Mouse (Mus musculus): Measurements from ENCODE around the gene Ache. TPM values are rescaled to one million over a fixed set of nuclear protein-coding genes. Genes with fewer than 3 reads are reported as not detected.

The Ache gene
- polyA plus RNA-seq, 1 experiment = 5.1 TPM

GRCm38 (mm10) chr5:137337190-137337589 lies 49.9 kb downstream of the Ache start:
- TF ChIP-seq CTCF (IDR thresholded peaks at IDR 0.05; ENCODE audit: extremely low read depth, insufficient read length, insufficient replicate concordance, low read depth, low read length) (no peak; the same call in 1 of the 2 replicates), POLR2A (IDR thresholded peaks at IDR 0.05; ENCODE audit: low read depth, low read length) (no peak)
- Histone ChIP-seq H3K27ac (ENCODE audit: insufficient read depth, low read depth, low read length) (peak overlapping the region; percentile 68), H3K4me1 (ENCODE audit: control insufficient read depth, insufficient read depth, insufficient read length, low read length) (peaks cover 18% of the 10 kb centered on the region), H3K4me3 (ENCODE audit: low read depth, low read length) (no peak overlapping the region), H3K27me3 (ENCODE audit: control insufficient read depth, insufficient read depth, low read length) (no peaks in the 10 kb centered on the region), H3K36me3 (ENCODE audit: control insufficient read depth, insufficient read depth, low read length) (no peaks in the 10 kb centered on the region)
- 20% methylated on average over 8 of the region's 8 CpGs for WGBS

GRCm38 (mm10) chr5:137338256-137338655 lies 50.9 kb downstream of the Ache start:
- WGBS = under 1% methylated on average over 19 of the region's 19 CpGs
- Histone ChIP-seq H3K27ac (ENCODE audit: insufficient read depth, low read depth, low read length) (peak overlapping the region; percentile 67), H3K27me3 (ENCODE audit: control insufficient read depth, insufficient read depth, low read length) (no peaks in the 10 kb centered on the region), H3K4me1 (ENCODE audit: control insufficient read depth, insufficient read depth, insufficient read length, low read length) (peaks cover 21% of the 10 kb centered on the region), H3K4me3 (ENCODE audit: low read depth, low read length) (peak overlapping the region; percentile 65), H3K36me3 (ENCODE audit: control insufficient read depth, insufficient read depth, low read length) (no peaks in the 10 kb centered on the region)
- 0 out of 2 replicates have a peak, but pooled peaks have one; percentile 5 for TF ChIP-seq CTCF (IDR thresholded peaks at IDR 0.05; ENCODE audit: extremely low read depth, insufficient read length, insufficient replicate concordance, low read depth, low read length)
- TF ChIP-seq POLR2A (IDR thresholded peaks at IDR 0.05; ENCODE audit: low read depth, low read length) = peak; percentile 55; the same call in 1 of the 2 replicates

DNA sequence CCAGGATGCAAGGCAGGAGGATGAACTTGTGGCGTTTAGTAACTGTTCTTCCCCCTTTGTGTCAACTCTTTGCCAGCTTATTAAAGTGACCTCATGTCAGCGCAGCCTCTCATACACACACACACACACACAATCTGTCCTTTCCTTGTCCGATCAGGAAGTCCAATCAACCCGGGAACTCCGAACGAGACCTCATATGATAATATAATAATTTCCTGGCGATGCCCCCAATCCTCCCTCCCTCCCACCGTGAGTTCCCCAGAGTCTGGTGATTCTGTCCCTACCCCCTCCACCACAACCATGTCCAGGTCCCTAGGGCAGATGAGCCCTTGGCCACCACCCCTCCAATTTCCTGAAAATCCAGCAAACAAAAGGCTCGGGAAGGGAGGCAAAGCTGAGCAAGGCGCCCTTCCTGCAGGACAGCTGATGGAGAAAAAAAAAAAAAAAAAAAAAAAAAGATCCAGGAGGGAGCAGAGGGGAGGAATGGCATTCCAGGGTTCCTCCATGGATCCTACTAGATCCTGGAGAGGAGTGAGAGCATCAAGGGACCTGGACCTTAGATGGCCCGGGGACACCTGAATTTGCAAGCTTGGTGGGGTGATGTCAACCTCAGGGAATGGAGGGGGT lies 51.5 kb downstream of the Ache start:
- peaks cover 21% of the 10 kb centered on the region for H3K4me1 ChIP-seq (ENCODE audit: control insufficient read depth, insufficient read depth, insufficient read length, low read length)
- peak overlapping the region; percentile 65 for H3K4me3 ChIP-seq (ENCODE audit: low read depth, low read length)
- H3K36me3 ChIP-seq (ENCODE audit: control insufficient read depth, insufficient read depth, low read length) = no peaks in the 10 kb centered on the region
- 2% methylated on average over 11 of the region's 11 CpGs for WGBS
- TF ChIP-seq CTCF (IDR thresholded peaks at IDR 0.05; ENCODE audit: extremely low read depth, insufficient read length, insufficient replicate concordance, low read depth, low read length) (0 out of 2 replicates have a peak, but pooled peaks have one; percentile 2), POLR2A (IDR thresholded peaks at IDR 0.05; ENCODE audit: low read depth, low read length) (no peak)
- peak overlapping the region; percentile 67 for H3K27ac ChIP-seq (ENCODE audit: insufficient read depth, low read depth, low read length)
- no peaks in the 10 kb centered on the region for H3K27me3 ChIP-seq (ENCODE audit: control insufficient read depth, insufficient read depth, low read length)

- peak overlapping the region; percentile 17; the same call in 1 of the 2 replicates for H3K27ac ChIP-seq (ENCODE audit: insufficient read depth, low read depth, low read length)
- TF ChIP-seq POLR2A (IDR thresholded peaks at IDR 0.05; ENCODE audit: low read depth, low read length) (no peak), CTCF (IDR thresholded peaks at IDR 0.05; ENCODE audit: extremely low read depth, insufficient read length, insufficient replicate concordance, low read depth, low read length) (no peak)
- peaks cover 21% of the 10 kb centered on the region for H3K4me1 ChIP-seq (ENCODE audit: control insufficient read depth, insufficient read depth, insufficient read length, low read length)
- no peaks in the 10 kb centered on the region for H3K27me3 ChIP-seq (ENCODE audit: control insufficient read depth, insufficient read depth, low read length)
- H3K36me3 ChIP-seq (ENCODE audit: control insufficient read depth, insufficient read depth, low read length) = no peaks in the 10 kb centered on the region
- H3K4me3 ChIP-seq (ENCODE audit: low read depth, low read length) = peak overlapping the region; percentile 65
- WGBS = 34% methylated on average over 22 of the region's 22 CpGs
These were observed 52.1 kb downstream of the Ache start for GRCm38 (mm10) chr5:137339290-137339979.

GRCm38 (mm10) chr5:137340222-137340621 lies 52.9 kb downstream of the Ache start:
- no peak overlapping the region for H3K27ac ChIP-seq (ENCODE audit: insufficient read depth, low read depth, low read length)
- TF ChIP-seq POLR2A (IDR thresholded peaks at IDR 0.05; ENCODE audit: low read depth, low read length) = no peak
- no peak for TF ChIP-seq CTCF (IDR thresholded peaks at IDR 0.05; ENCODE audit: extremely low read depth, insufficient read length, insufficient replicate concordance, low read depth, low read length)
- WGBS = 77% methylated on average over 6 of the region's 6 CpGs

DNA sequence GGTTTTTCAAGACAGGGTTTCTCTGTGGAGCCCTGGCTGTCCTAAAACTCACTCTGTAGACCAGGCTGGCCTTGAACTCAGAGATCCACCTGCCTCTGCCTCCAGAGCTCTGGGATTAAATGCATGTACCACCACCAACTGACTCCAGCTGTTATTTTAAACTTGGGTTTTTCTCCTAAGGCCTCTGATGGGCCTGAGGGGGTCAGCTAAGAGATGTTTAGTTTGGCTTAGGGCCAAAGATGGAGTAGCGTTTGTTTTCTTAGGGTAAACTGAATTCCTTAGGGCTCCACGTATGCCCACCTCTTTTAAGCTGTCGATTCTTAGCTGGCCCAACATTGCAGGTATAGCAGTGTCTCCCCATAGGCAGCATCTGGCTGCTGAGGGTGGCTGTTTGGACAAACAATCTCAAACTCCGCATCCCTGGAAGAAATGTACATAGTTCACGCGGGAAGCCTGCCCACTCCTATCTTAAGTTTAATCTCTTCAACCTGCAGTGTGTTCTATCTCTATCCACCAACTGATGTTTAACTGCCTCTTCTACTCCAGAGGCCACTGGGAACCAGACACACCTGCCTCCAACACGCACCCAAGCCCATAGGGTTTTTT lies 55.2 kb downstream of the Ache start:
- H3K27ac ChIP-seq (ENCODE audit: insufficient read depth, low read depth, low read length) = no peak overlapping the region

More at GRCm38 (mm10) chr5:137340222-137340621, 52.9 kb downstream of the Ache start:
- H3K27me3 ChIP-seq (ENCODE audit: control insufficient read depth, insufficient read depth, low read length) = no peaks in the 10 kb centered on the region
- no peaks in the 10 kb centered on the region for H3K36me3 ChIP-seq (ENCODE audit: control insufficient read depth, insufficient read depth, low read length)
- H3K4me3 ChIP-seq (ENCODE audit: low read depth, low read length) = no peak overlapping the region
- H3K4me1 ChIP-seq (ENCODE audit: control insufficient read depth, insufficient read depth, insufficient read length, low read length) = peaks cover 26% of the 10 kb centered on the region

DNA sequence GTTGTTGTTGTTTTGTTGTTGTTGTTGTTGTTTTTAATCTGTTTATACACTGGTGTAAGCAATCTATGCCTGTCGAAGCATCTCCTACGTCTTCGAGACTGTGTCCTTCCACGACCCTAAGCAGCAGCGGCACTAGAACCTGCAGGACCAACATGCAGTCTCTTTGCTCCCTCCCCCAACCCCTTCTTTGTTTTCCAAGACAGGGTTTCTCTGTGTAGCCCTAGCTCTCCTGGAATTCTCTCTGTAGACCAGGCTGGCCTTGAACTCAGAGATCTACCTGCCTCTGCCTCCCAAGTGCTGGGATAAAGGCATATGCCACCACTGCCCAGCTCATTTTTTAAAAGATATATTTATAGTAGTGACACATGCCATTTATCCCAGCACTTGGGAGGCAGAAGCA lies 56.1 kb downstream of the Ache start:
- WGBS = over 99% methylated on average over 5 of the region's 5 CpGs
- Histone ChIP-seq H3K4me1 (ENCODE audit: control insufficient read depth, insufficient read depth, insufficient read length, low read length) (peaks cover 16% of the 10 kb centered on the region), H3K27ac (ENCODE audit: insufficient read depth, low read depth, low read length) (no peak overlapping the region), H3K27me3 (ENCODE audit: control insufficient read depth, insufficient read depth, low read length) (no peaks in the 10 kb centered on the region), H3K4me3 (ENCODE audit: low read depth, low read length) (no peak overlapping the region), H3K36me3 (ENCODE audit: control insufficient read depth, insufficient read depth, low read length) (no peaks in the 10 kb centered on the region)
- TF ChIP-seq POLR2A (IDR thresholded peaks at IDR 0.05; ENCODE audit: low read depth, low read length) (no peak), CTCF (IDR thresholded peaks at IDR 0.05; ENCODE audit: extremely low read depth, insufficient read length, insufficient replicate concordance, low read depth, low read length) (no peak)

More for the DNA sequence above, 55.2 kb downstream of the Ache start:
- WGBS = 31% methylated on average over 7 of the region's 7 CpGs
- no peaks in the 10 kb centered on the region for H3K36me3 ChIP-seq (ENCODE audit: control insufficient read depth, insufficient read depth, low read length)
- no peak for TF ChIP-seq CTCF (IDR thresholded peaks at IDR 0.05; ENCODE audit: extremely low read depth, insufficient read length, insufficient replicate concordance, low read depth, low read length)
- TF ChIP-seq POLR2A (IDR thresholded peaks at IDR 0.05; ENCODE audit: low read depth, low read length) = no peak
- H3K27me3 ChIP-seq (ENCODE audit: control insufficient read depth, insufficient read depth, low read length) = no peaks in the 10 kb centered on the region
- H3K4me3 ChIP-seq (ENCODE audit: low read depth, low read length) = no peak overlapping the region
- H3K4me1 ChIP-seq (ENCODE audit: control insufficient read depth, insufficient read depth, insufficient read length, low read length) = peaks cover 20% of the 10 kb centered on the region

All from small intestine, adult 2 months (tissue).